Mouse (Mus musculus): ENCODE results near the gene Zranb3. TPM values are rescaled to one million over a fixed set of nuclear protein-coding genes. Genes with fewer than 3 reads are reported as not detected.
"Not testable (repeated sequence)": the region's sequence is repeated elsewhere in the genome, so short reads cannot be mapped to it uniquely, and the experiment has no call there.

Gene Zranb3
- polyA plus RNA-seq, 1 experiment, result 7.7 TPM

GRCm38 (mm10) chr1:128032123-128032522, 70.7 kb downstream of the Zranb3 start:
- Histone ChIP-seq H3K27me3 (ENCODE audit: control insufficient read depth, insufficient read depth, low read length) (no peaks in the 10 kb centered on the region), H3K4me1 (ENCODE audit: control insufficient read depth, insufficient read depth, low read length) (no peaks in the 10 kb centered on the region), H3K27ac (ENCODE audit: control insufficient read depth, insufficient read depth, low read depth, low read length) (no peak overlapping the region), H3K36me3 (ENCODE audit: control insufficient read depth, insufficient read depth, low read length) (no peaks in the 10 kb centered on the region), H3K4me3 (ENCODE audit: control insufficient read depth, low read depth, low read length) (no peak overlapping the region)
- no peak for TF ChIP-seq POLR2A (IDR thresholded peaks at IDR 0.05; ENCODE audit: control insufficient read depth, low read depth, low read length)
- no peak for TF ChIP-seq CTCF (IDR thresholded peaks at IDR 0.05; ENCODE audit: control insufficient read depth, insufficient read depth, insufficient replicate concordance, low read depth, low read length)

- no peaks in the 10 kb centered on the region for H3K36me3 ChIP-seq (ENCODE audit: control insufficient read depth, insufficient read depth, low read length)
- H3K27me3 ChIP-seq (ENCODE audit: control insufficient read depth, insufficient read depth, low read length), result no peaks in the 10 kb centered on the region
- TF ChIP-seq POLR2A (IDR thresholded peaks at IDR 0.05; ENCODE audit: control insufficient read depth, low read depth, low read length) (no peak), CTCF (IDR thresholded peaks at IDR 0.05; ENCODE audit: control insufficient read depth, insufficient read depth, insufficient replicate concordance, low read depth, low read length) (no peak)
- H3K4me3 ChIP-seq (ENCODE audit: control insufficient read depth, low read depth, low read length), result no peak overlapping the region
- no peaks in the 10 kb centered on the region for H3K4me1 ChIP-seq (ENCODE audit: control insufficient read depth, insufficient read depth, low read length)
- H3K27ac ChIP-seq (ENCODE audit: control insufficient read depth, insufficient read depth, low read depth, low read length), result no peak overlapping the region
Measured at GRCm38 (mm10) chr1:128031524-128031923, 71.3 kb downstream of the Zranb3 start.

GRCm38 (mm10) chr1:128024363-128025114, 78.3 kb downstream of the Zranb3 start:
- no peaks in the 10 kb centered on the region for H3K36me3 ChIP-seq (ENCODE audit: control insufficient read depth, insufficient read depth, low read length)
- no peaks in the 10 kb centered on the region for H3K4me1 ChIP-seq (ENCODE audit: control insufficient read depth, insufficient read depth, low read length)
- TF ChIP-seq POLR2A (IDR thresholded peaks at IDR 0.05; ENCODE audit: control insufficient read depth, low read depth, low read length) (no peak), CTCF (IDR thresholded peaks at IDR 0.05; ENCODE audit: control insufficient read depth, insufficient read depth, insufficient replicate concordance, low read depth, low read length) (no peak)
- no peaks in the 10 kb centered on the region for H3K27me3 ChIP-seq (ENCODE audit: control insufficient read depth, insufficient read depth, low read length)
- no peak overlapping the region for H3K4me3 ChIP-seq (ENCODE audit: control insufficient read depth, low read depth, low read length)
- no peak overlapping the region for H3K27ac ChIP-seq (ENCODE audit: control insufficient read depth, insufficient read depth, low read depth, low read length)

GRCm38 (mm10) chr1:128020001-128020770, 82.7 kb downstream of the Zranb3 start:
- TF ChIP-seq CTCF (IDR thresholded peaks at IDR 0.05; ENCODE audit: control insufficient read depth, insufficient read depth, insufficient replicate concordance, low read depth, low read length) (no peak), POLR2A (IDR thresholded peaks at IDR 0.05; ENCODE audit: control insufficient read depth, low read depth, low read length) (no peak)
- H3K27ac ChIP-seq (ENCODE audit: control insufficient read depth, insufficient read depth, low read depth, low read length), result no peak overlapping the region
- H3K27me3 ChIP-seq (ENCODE audit: control insufficient read depth, insufficient read depth, low read length), result no peaks in the 10 kb centered on the region
- no peak overlapping the region for H3K4me3 ChIP-seq (ENCODE audit: control insufficient read depth, low read depth, low read length)
- H3K4me1 ChIP-seq (ENCODE audit: control insufficient read depth, insufficient read depth, low read length), result no peaks in the 10 kb centered on the region
- no peaks in the 10 kb centered on the region for H3K36me3 ChIP-seq (ENCODE audit: control insufficient read depth, insufficient read depth, low read length)

- no peak overlapping the region for H3K4me3 ChIP-seq (ENCODE audit: control insufficient read depth, low read depth, low read length)
- H3K27me3 ChIP-seq (ENCODE audit: control insufficient read depth, insufficient read depth, low read length), result no peaks in the 10 kb centered on the region
- H3K27ac ChIP-seq (ENCODE audit: control insufficient read depth, insufficient read depth, low read depth, low read length), result no peak overlapping the region
- H3K4me1 ChIP-seq (ENCODE audit: control insufficient read depth, insufficient read depth, low read length), result no peaks in the 10 kb centered on the region
- H3K36me3 ChIP-seq (ENCODE audit: control insufficient read depth, insufficient read depth, low read length), result no peaks in the 10 kb centered on the region
- no peak for TF ChIP-seq POLR2A (IDR thresholded peaks at IDR 0.05; ENCODE audit: control insufficient read depth, low read depth, low read length)
- no peak for TF ChIP-seq CTCF (IDR thresholded peaks at IDR 0.05; ENCODE audit: control insufficient read depth, insufficient read depth, insufficient replicate concordance, low read depth, low read length)
Measured at GRCm38 (mm10) chr1:128016035-128016492, 86.8 kb downstream of the Zranb3 start.

DNA sequence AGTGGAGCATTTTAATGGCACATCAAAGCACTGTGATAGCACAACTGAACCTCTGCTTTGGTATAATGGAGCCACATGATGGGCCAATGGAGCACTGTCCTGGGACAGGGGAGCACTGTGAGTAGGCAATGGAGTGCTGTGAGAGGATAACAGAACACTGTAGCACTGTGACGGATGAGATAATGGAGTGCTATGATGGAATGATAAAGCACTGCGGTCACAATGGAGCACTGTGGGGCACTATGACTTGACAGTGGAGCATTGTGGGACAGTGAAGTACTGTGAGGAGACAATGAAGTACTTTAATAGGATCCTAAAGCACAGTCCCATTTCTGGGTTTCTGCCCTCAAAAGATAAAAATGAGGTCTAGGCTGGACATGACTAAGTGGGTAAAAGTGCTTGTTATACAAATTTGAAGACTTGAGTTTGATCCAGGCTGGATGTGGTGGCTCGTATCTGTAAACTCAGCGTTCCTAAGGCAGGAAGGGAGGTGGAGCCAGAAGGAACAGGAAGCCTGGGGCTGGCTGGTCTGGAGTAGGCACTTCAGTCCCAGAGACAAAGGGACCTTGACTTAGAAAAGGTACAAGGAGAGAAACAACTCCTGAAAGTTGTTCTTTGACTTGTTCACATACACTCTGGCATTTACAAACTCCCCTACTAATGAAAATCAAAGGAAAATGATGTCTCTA, 89.0 kb downstream of the Zranb3 start:
- TF ChIP-seq POLR2A (IDR thresholded peaks at IDR 0.05; ENCODE audit: control insufficient read depth, low read depth, low read length) (no peak), CTCF (IDR thresholded peaks at IDR 0.05; ENCODE audit: control insufficient read depth, insufficient read depth, insufficient replicate concordance, low read depth, low read length) (no peak)
- Histone ChIP-seq H3K4me3 (ENCODE audit: control insufficient read depth, low read depth, low read length) (no peak overlapping the region), H3K36me3 (ENCODE audit: control insufficient read depth, insufficient read depth, low read length) (no peaks in the 10 kb centered on the region), H3K27ac (ENCODE audit: control insufficient read depth, insufficient read depth, low read depth, low read length) (no peak overlapping the region), H3K27me3 (ENCODE audit: control insufficient read depth, insufficient read depth, low read length) (no peaks in the 10 kb centered on the region), H3K4me1 (ENCODE audit: control insufficient read depth, insufficient read depth, low read length) (no peaks in the 10 kb centered on the region)

DNA sequence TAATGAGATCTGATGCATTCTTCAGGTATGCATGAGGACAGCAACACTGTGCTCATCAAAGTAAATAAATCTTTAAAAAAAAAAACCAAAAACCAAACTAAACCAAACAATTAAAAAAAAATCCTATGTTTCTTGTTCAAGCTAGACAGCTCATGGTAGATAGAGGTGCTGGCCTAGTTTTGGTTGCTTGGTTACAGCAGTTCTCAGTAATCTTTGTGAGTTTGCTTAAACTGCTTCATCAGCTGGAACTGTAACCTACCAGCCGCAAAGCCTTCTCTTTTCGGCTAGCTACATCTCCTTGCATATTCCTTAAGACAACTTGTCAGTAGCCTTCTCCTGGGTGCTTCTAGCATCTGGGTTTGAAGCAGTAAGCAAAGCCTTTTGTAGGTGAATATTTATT, 93.1 kb downstream of the Zranb3 start:
- H3K4me3 ChIP-seq (ENCODE audit: control insufficient read depth, low read depth, low read length), result no peak overlapping the region
- H3K27ac ChIP-seq (ENCODE audit: control insufficient read depth, insufficient read depth, low read depth, low read length), result no peak overlapping the region
- no peaks in the 10 kb centered on the region for H3K27me3 ChIP-seq (ENCODE audit: control insufficient read depth, insufficient read depth, low read length)
- H3K4me1 ChIP-seq (ENCODE audit: control insufficient read depth, insufficient read depth, low read length), result no peaks in the 10 kb centered on the region
- TF ChIP-seq POLR2A (IDR thresholded peaks at IDR 0.05; ENCODE audit: control insufficient read depth, low read depth, low read length) (no peak), CTCF (IDR thresholded peaks at IDR 0.05; ENCODE audit: control insufficient read depth, insufficient read depth, insufficient replicate concordance, low read depth, low read length) (no peak)
- no peaks in the 10 kb centered on the region for H3K36me3 ChIP-seq (ENCODE audit: control insufficient read depth, insufficient read depth, low read length)

GRCm38 (mm10) chr1:128006042-128006600, 96.7 kb downstream of the Zranb3 start:
- not testable (repeated sequence) for H3K4me1 ChIP-seq (ENCODE audit: control insufficient read depth, insufficient read depth, low read length); H3K27me3 ChIP-seq (ENCODE audit: control insufficient read depth, insufficient read depth, low read length); H3K36me3 ChIP-seq (ENCODE audit: control insufficient read depth, insufficient read depth, low read length); H3K27ac ChIP-seq (ENCODE audit: control insufficient read depth, insufficient read depth, low read depth, low read length); H3K4me3 ChIP-seq (ENCODE audit: control insufficient read depth, low read depth, low read length)
